Mouse (Mus musculus) liver, embryonic 11.5 days (tissue): ENCODE measurements around the gene Haghl. TPM values are rescaled to one million over a fixed set of nuclear protein-coding genes. Genes with fewer than 3 reads are reported as not detected.

Source experiments
- ATAC-seq: fragments of 200-750 bp; cut with Nextera tagmentation; replicated peaks from 2 replicates; pipeline ENCODE4 v1.8.0; 2017; ENCODE audit warnings: moderate number of reproducible peaks, mild to moderate bottlenecking, moderate TSS enrichment, moderate library complexity; ENCODE audit not compliant: low FRiP score
- DNase-seq: peaks from one replicate; pipeline ENCODE4 v3.0.0-alpha.2; 2017; ENCODE audit warnings: low spot score
- H3K27ac ChIP-seq: fragments of 300-500 bp; sonication (generic); 2 replicates; pipeline ENCODE4 v1.5.1; 2014; ENCODE audit warnings: mild to moderate bottlenecking, low read depth, low read length, control low read depth
- H3K27me3 ChIP-seq: fragments of 300-500 bp; sonication (generic); replicated peaks from 2 replicates; pipeline ENCODE4 v1.6.1; 2014; ENCODE audit warnings: low read length, mixed read lengths; ENCODE audit not compliant: control insufficient read depth, insufficient read depth
- H3K36me3 ChIP-seq: fragments of 300-500 bp; sonication (generic); 2 replicates; pipeline ENCODE4 v1.6.1; 2014; ENCODE audit warnings: mild to moderate bottlenecking, low read length, moderate library complexity, mixed read lengths; ENCODE audit not compliant: control insufficient read depth, insufficient read depth
- H3K4me1 ChIP-seq: fragments of 300-500 bp; sonication (generic); replicated peaks from 2 replicates; pipeline ENCODE4 v1.6.1; 2014; ENCODE audit warnings: low read length, mixed read lengths; ENCODE audit not compliant: control insufficient read depth, insufficient read depth
- H3K4me2 ChIP-seq: fragments of 300-500 bp; sonication (generic); 2 replicates; pipeline ENCODE4 v1.6.1; 2014; ENCODE audit warnings: mild to moderate bottlenecking, control low read depth, moderate library complexity
- H3K4me3 ChIP-seq: fragments of 300-500 bp; sonication (generic); 2 replicates; pipeline ENCODE4 v1.5.1; 2014; ENCODE audit warnings: low read depth, low read length, control low read depth
- H3K9ac ChIP-seq: fragments of 300-500 bp; sonication (generic); 2 replicates; pipeline ENCODE4 v1.6.1; 2014; ENCODE audit warnings: low read depth, low read length, control low read depth
- H3K9me3 ChIP-seq: fragments of 300-500 bp; sonication (generic); 2 replicates; pipeline ENCODE4 v1.6.1; 2016; ENCODE audit warnings: low read length, inconsistent platforms, mixed read lengths; ENCODE audit not compliant: control insufficient read depth
- WGBS: fragments of 180-500 bp; shearing (Covaris S2); extraction: QIAGEN DNeasy Blood & Tissue Kit; methylation state at CpG from one replicate; pipeline ENCODE4 v1.1.7; 2014; 5-methylcytosine and 5-hydroxymethylcytosine counted together
- microRNA-seq: library from miRNA; unstranded; fragments of <30 nt; microRNA quantifications from one replicate; pipeline ENCODE4, GENCODE M21; 2017; ENCODE audit warnings: borderline number of aligned reads
- polyA plus RNA-seq: library from polyadenylated mRNA; unstranded; fragments of >200 nt; fragmentation: Nextera tagmentation; extraction: Ambion mirVana; gene quantifications from 2 replicates; pipeline ENCODE4 v1.2.1, GENCODE M21; 2014

Haghl gene
- polyA plus RNA-seq, 1 experiment from 2014 or later = 25.0 TPM

GRCm38 (mm10) chr17:25732082-25732481, 53.4 kb downstream of the Haghl start:
- H3K4me3 ChIP-seq = no peak overlapping the region
- peaks cover 7% of the 10 kb centered on the region; the same call in 1 of the 2 replicates for H3K36me3 ChIP-seq
- no peak overlapping the region for H3K9ac ChIP-seq
- H3K27ac ChIP-seq = no peak overlapping the region
- no peak overlapping the region for H3K4me2 ChIP-seq
- DNase-seq = peak; percentile 78
- H3K27me3 ChIP-seq = no peaks in the 10 kb centered on the region
- WGBS = 16% methylated on average over 2 of the region's 2 CpGs
- ATAC-seq = no peak
- H3K9me3 ChIP-seq = no peaks in the 10 kb centered on the region
- peaks cover 7% of the 10 kb centered on the region for H3K4me1 ChIP-seq

Small RNA genes within 50 kb of the gene (microRNA-seq; reads per million reads assigned to microRNA genes)
- gene Gm25083 = not detected
- gene Mir3082 = 2.1 reads per million
- gene Mir6966 = not detected

Other genes with a start within 250 kb of the Haghl start
- gene Sox8, start 215.0 kb downstream of the Haghl start, polyA plus RNA-seq = 2.4 and 3.0 TPM in 2 replicates
- 23.8 and 29.1 TPM in 2 replicates for gene Lmf1, start 206.6 kb downstream of the Haghl start, polyA plus RNA-seq
- gene Gng13, start 68.5 kb downstream of the Haghl start, polyA plus RNA-seq = 0.42 and 1.3 TPM in 2 replicates
- 32.0 and 35.6 TPM in 2 replicates for gene Chtf18, start 58.3 kb downstream of the Haghl start, polyA plus RNA-seq
- 16.6 and 17.5 TPM in 2 replicates for gene Rpusd1, start 58.0 kb downstream of the Haghl start, polyA plus RNA-seq
- not detected in 2 replicates for gene Mslnl, start 49.6 kb downstream of the Haghl start, polyA plus RNA-seq
- 0.29 and 0.55 TPM in 2 replicates for gene Msln, start 31.3 kb downstream of the Haghl start, polyA plus RNA-seq
- gene Narfl, start 11.9 kb downstream of the Haghl start, polyA plus RNA-seq = 28.4 and 29.9 TPM in 2 replicates
- gene Ccdc78, start 907 bp upstream of the Haghl start, polyA plus RNA-seq = 0.25 and 0.33 TPM in 2 replicates
- 83.7 and 83.8 TPM in 2 replicates for gene Fam173a, start 7.2 kb upstream of the Haghl start, polyA plus RNA-seq
- gene AC134908.4, start 10.0 kb upstream of the Haghl start, polyA plus RNA-seq = not detected in 2 replicates
- 7.6 and 10.8 TPM in 2 replicates for gene Metrn, start 11.5 kb upstream of the Haghl start, polyA plus RNA-seq
- gene Fbxl16, start 23.4 kb upstream of the Haghl start, polyA plus RNA-seq = 0.99 and 1.2 TPM in 2 replicates
- 29.8 and 31.9 TPM in 2 replicates for gene Wdr24, start 38.0 kb upstream of the Haghl start, polyA plus RNA-seq
- 36.6 and 37.0 TPM in 2 replicates for gene Jmjd8, start 43.2 kb upstream of the Haghl start, polyA plus RNA-seq
- gene Stub1, start 47.7 kb upstream of the Haghl start, polyA plus RNA-seq = 249 and 252 TPM in 2 replicates
- gene Rhbdl1, start 51.6 kb upstream of the Haghl start, polyA plus RNA-seq = 0.60 and 1.6 TPM in 2 replicates
- gene Gm20683, start 56.1 kb upstream of the Haghl start, polyA plus RNA-seq = 0.78 and 1.1 TPM in 2 replicates
- gene Rhot2, start 59.2 kb upstream of the Haghl start, polyA plus RNA-seq = 9.6 and 12.8 TPM in 2 replicates
- gene Wdr90, start 75.8 kb upstream of the Haghl start, polyA plus RNA-seq = 22.2 and 25.7 TPM in 2 replicates
- gene Mcrip2, start 83.1 kb upstream of the Haghl start, polyA plus RNA-seq = 96.5 and 110 TPM in 2 replicates
- gene Mettl26, start 89.4 kb upstream of the Haghl start, polyA plus RNA-seq = 70.7 and 74.5 TPM in 2 replicates
- gene Wfikkn1, start 95.2 kb upstream of the Haghl start, polyA plus RNA-seq = 2.1 and 2.4 TPM in 2 replicates
- gene Rab40c, start 134.1 kb upstream of the Haghl start, polyA plus RNA-seq = 9.9 and 10.7 TPM in 2 replicates
- gene Pigq, start 159.3 kb upstream of the Haghl start, polyA plus RNA-seq = 137 and 139 TPM in 2 replicates
- gene Nhlrc4, start 159.3 kb upstream of the Haghl start, polyA plus RNA-seq = 0.85 and 1.4 TPM in 2 replicates
- 0.68 and 0.85 TPM in 2 replicates for gene A930017K11Rik, start 166.9 kb upstream of the Haghl start, polyA plus RNA-seq
- 23.0 and 27.4 TPM in 2 replicates for gene Capn15, start 200.1 kb upstream of the Haghl start, polyA plus RNA-seq